Mouse (Mus musculus) lung, embryonic 15.5 days (tissue): ENCODE results near the gene Hsf2bp. TPM values are rescaled to one million over a fixed set of nuclear protein-coding genes. Genes with fewer than 3 reads are reported as not detected.

Experiments
- ATAC-seq: fragments of 200-750 bp; cut with Nextera tagmentation; 2 replicates; pipeline ENCODE4 v1.8.0; 2017; ENCODE audit warnings: moderate number of reproducible peaks, borderline replicate concordance; ENCODE audit not compliant: low FRiP score, low TSS enrichment; ENCODE audit errors: extremely low read depth
- H3K27ac ChIP-seq: fragments of 300-500 bp; sonication (generic); 2 replicates; pipeline ENCODE4 v1.5.1; 2015; ENCODE audit warnings: moderate library complexity, mild to moderate bottlenecking, inconsistent platforms
- H3K27me3 ChIP-seq: fragments of 300-500 bp; sonication (generic); 2 replicates; pipeline ENCODE4 v1.6.1; 2015; ENCODE audit warnings: inconsistent platforms
- H3K36me3 ChIP-seq: fragments of 300-500 bp; sonication (generic); 2 replicates; pipeline ENCODE4 v1.6.1; 2015; ENCODE audit warnings: inconsistent platforms
- H3K4me1 ChIP-seq: fragments of 300-500 bp; sonication (generic); 2 replicates; pipeline ENCODE4 v1.6.1; 2015; ENCODE audit warnings: inconsistent platforms
- H3K4me2 ChIP-seq: fragments of 300-500 bp; sonication (generic); 2 replicates; pipeline ENCODE4 v1.6.1; 2015; ENCODE audit warnings: inconsistent platforms, mild to moderate bottlenecking, moderate library complexity
- H3K4me3 ChIP-seq: fragments of 300-500 bp; sonication (generic); 2 replicates; pipeline ENCODE4 v1.5.1; 2015; ENCODE audit warnings: mild to moderate bottlenecking, inconsistent platforms
- H3K9ac ChIP-seq: fragments of 300-500 bp; sonication (generic); 2 replicates; pipeline ENCODE4 v1.6.1; 2015; ENCODE audit warnings: inconsistent platforms
- H3K9me3 ChIP-seq: fragments of 300-500 bp; sonication (generic); 2 replicates; pipeline ENCODE4 v1.6.1; 2016; ENCODE audit warnings: inconsistent platforms
- WGBS: fragments of 180-500 bp; shearing (Covaris S2); methylation state at CpG from one replicate; pipeline ENCODE4 v1.1.7; 2015; 5-methylcytosine and 5-hydroxymethylcytosine counted together
- polyA plus RNA-seq: library from polyadenylated mRNA; unstranded; fragments of >200 nt; fragmentation: Nextera tagmentation; extraction: Ambion mirVana; gene quantifications from 2 replicates; pipeline ENCODE4 v1.2.1, GENCODE M21; 2015

Gene Hsf2bp
- polyA plus RNA-seq, 1 experiment from 2014 or later = 0.55 TPM

- peak; percentile 76 for ATAC-seq
- Histone ChIP-seq H3K36me3 (no peaks in the 10 kb centered on the region), H3K4me1 (peaks cover 59% of the 10 kb centered on the region), H3K27me3 (no peaks in the 10 kb centered on the region), H3K27ac (peak overlapping the region; percentile 95), H3K4me3 (no peak overlapping the region), H3K9ac (no peak overlapping the region), H3K9me3 (no peaks in the 10 kb centered on the region), H3K4me2 (no peak overlapping the region)
- WGBS = 61% methylated on average over 4 of the region's 4 CpGs
Measured at GRCm38 (mm10) chr17:31897186-31897793, 138.9 kb downstream of the Hsf2bp start.

GRCm38 (mm10) chr17:31896751-31897150, 139.4 kb downstream of the Hsf2bp start:
- no peak overlapping the region for H3K9ac ChIP-seq
- H3K27ac ChIP-seq = peak overlapping the region; percentile 95
- 37% methylated on average over 3 of the region's 3 CpGs for WGBS
- ATAC-seq = peak; percentile 3; the same call in 1 of the 2 replicates
- H3K4me2 ChIP-seq = no peak overlapping the region
- no peaks in the 10 kb centered on the region for H3K27me3 ChIP-seq
- H3K4me1 ChIP-seq = peaks cover 58% of the 10 kb centered on the region
- no peaks in the 10 kb centered on the region for H3K36me3 ChIP-seq
- no peaks in the 10 kb centered on the region for H3K9me3 ChIP-seq
- H3K4me3 ChIP-seq = no peak overlapping the region

- Histone ChIP-seq H3K4me2 (no peak overlapping the region), H3K27ac (peak overlapping the region; percentile 95), H3K9me3 (no peaks in the 10 kb centered on the region), H3K4me3 (no peak overlapping the region), H3K9ac (no peak overlapping the region), H3K4me1 (peaks cover 58% of the 10 kb centered on the region), H3K27me3 (no peaks in the 10 kb centered on the region), H3K36me3 (no peaks in the 10 kb centered on the region)
- 79% methylated on average over 7 of the region's 7 CpGs for WGBS
- ATAC-seq = no peak
Measured at GRCm38 (mm10) chr17:31896311-31896710, 139.8 kb downstream of the Hsf2bp start.

Other genes starting within 250 kb of the Hsf2bp start
- 32.7 and 35.4 TPM in 2 replicates for gene Sik1, start 180.5 kb downstream of the Hsf2bp start, polyA plus RNA-seq
- 48.4 and 57.3 TPM in 2 replicates for gene Rrp1b, start 249 bp downstream of the Hsf2bp start, polyA plus RNA-seq
- gene Notch3, start 130.5 kb upstream of the Hsf2bp start, polyA plus RNA-seq = 18.2 and 19.8 TPM in 2 replicates
- gene Ephx3, start 153.2 kb upstream of the Hsf2bp start, polyA plus RNA-seq = 0.11 TPM in 2 replicates
- 75.4 and 80.0 TPM in 2 replicates for gene Brd4, start 248.4 kb upstream of the Hsf2bp start, polyA plus RNA-seq